8 mouse cellular contexts compared by ENCODE assay signal in the genomic region with DNA sequence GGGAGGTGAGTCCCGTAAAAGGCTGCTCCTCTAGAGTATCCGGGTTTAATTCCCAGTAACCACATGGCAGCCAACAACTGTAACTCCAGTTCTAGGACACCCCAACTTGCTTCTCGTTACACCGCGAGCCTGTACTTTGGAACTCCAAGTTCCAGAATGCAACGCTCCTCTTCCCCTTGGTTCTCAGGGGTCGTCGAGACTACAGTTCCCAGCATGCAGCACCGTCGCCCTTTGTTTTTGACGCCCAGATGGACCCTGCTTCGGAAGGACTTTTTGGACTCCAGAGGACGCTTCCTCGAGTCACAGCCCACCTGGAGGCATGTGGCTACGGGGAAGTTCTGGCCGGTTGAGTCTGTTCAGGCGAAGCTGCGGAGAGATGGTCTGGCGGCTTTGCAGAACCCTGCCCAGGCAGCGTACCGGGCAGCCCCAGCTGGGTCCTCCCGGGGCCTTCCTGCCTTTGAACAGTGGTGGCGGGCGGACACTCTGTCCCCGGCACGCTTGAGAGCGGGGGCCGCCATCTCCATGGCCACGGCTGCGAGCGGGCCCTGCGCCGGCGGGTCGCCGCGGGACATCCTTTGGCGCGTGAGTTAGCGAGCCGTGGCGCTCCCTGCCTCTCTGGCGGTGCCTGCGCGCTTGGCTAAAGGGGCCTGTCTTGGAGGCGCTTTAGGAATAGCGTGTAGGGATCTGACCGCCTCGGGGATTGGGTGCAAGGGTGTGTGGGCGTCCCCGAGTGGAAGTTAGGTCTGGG. TPM values are rescaled to one million over a fixed set of nuclear protein-coding genes. Genes with fewer than 3 reads are reported as not detected.
A peak's percentile ranks its signal among the peaks of the same experiment; 100 is the strongest.
DNase-seq lines count a peak whose midpoint lies in the region; ATAC-seq and TF ChIP-seq lines count a peak whose summit lies in the region.

A gene (plus strand): TSS at position 218 of the 748 bp plus-strand sequence.

- intact Hi-C loops in heart, postnatal 14 days (cut with DNase I): no loop called here

- H3K4me1 ChIP-seq in ES-Bruce4 (ENCODE audit: control insufficient read depth, insufficient read depth, low read length): no peaks in the 10 kb centered on the region
- H3K4me1 ChIP-seq in forebrain, embryonic 14.5 days (ENCODE audit: control insufficient read depth, insufficient read depth, low read length): peaks cover 5% of the 10 kb centered on the region; the same call in 1 of the 2 replicates
- peaks cover 7% of the 10 kb centered on the region for H3K4me1 ChIP-seq in neural tube, embryonic 15.5 days

- peak within 1 kb of the TSS; percentile 65 for H3K4me3 ChIP-seq in ES-Bruce4 (ENCODE audit: low read depth, low read length)
- H3K4me3 ChIP-seq in forebrain, embryonic 14.5 days (ENCODE audit: low read depth, low read length): peak within 1 kb of the TSS; percentile 60
- H3K4me3 ChIP-seq in neural tube, embryonic 15.5 days (replicated peaks): peak within 1 kb of the TSS; percentile 86

- ATAC-seq in cerebellum, adult (ENCODE audit: insufficient number of reproducible peaks, low FRiP score, low TSS enrichment): peak; percentile 98
- ATAC-seq in forebrain, embryonic 14.5 days: peak; percentile 99
- peak; percentile 97 for ATAC-seq in neural tube, embryonic 15.5 days (ENCODE audit: low FRiP score)

- H3K4me2 ChIP-seq in forebrain, embryonic 14.5 days (ENCODE audit: low read length): peak within 1 kb of the TSS; percentile 78
- H3K4me2 ChIP-seq in neural tube, embryonic 15.5 days: peak within 1 kb of the TSS; percentile 77

- no peak for TF ChIP-seq CTCF in ES-Bruce4 (IDR thresholded peaks at IDR 0.05; ENCODE audit: low read depth, low read length)

- H3K9ac ChIP-seq in ES-Bruce4 (ENCODE audit: low read depth, poor library complexity, severe bottlenecking): peak within 1 kb of the TSS; percentile 56
- H3K9ac ChIP-seq in forebrain, embryonic 14.5 days (ENCODE audit: low read length): peak within 1 kb of the TSS; percentile 77
- H3K9ac ChIP-seq in neural tube, embryonic 15.5 days (replicated peaks): peak within 1 kb of the TSS; percentile 77

- TF ChIP-seq EP300 in ES-Bruce4 (IDR thresholded peaks at IDR 0.05; ENCODE audit: insufficient read depth, low read depth, low read length): no peak

- peak; percentile 96 for DNase-seq in forebrain, embryonic 14.5 days (ENCODE audit: low spot score)
- DNase-seq in heart, postnatal 14 days: peak; percentile 83 to 86
- peak; percentile 87 for DNase-seq in layer of hippocampus, adult 11-12 months (ENCODE audit: low spot score)
- peak; percentile 84 to 88 for DNase-seq in lung, adult 18-20 months
- peak; percentile 87 for DNase-seq in testis, postnatal 14 days (ENCODE audit: low spot score)

- H3K36me3 ChIP-seq in ES-Bruce4 (ENCODE audit: control insufficient read depth, insufficient read depth, low read length, poor library complexity, severe bottlenecking): peaks cover 23% of the 10 kb centered on the region
- peaks cover 22% of the 10 kb centered on the region for H3K36me3 ChIP-seq in forebrain, embryonic 14.5 days (ENCODE audit: control insufficient read depth, insufficient read depth, low read length)
- 0 out of 2 replicates have a peak, but pooled peaks cover 3% of the 10 kb centered on the region for H3K36me3 ChIP-seq in neural tube, embryonic 15.5 days

- H3K27me3 ChIP-seq in ES-Bruce4 (ENCODE audit: control insufficient read depth, insufficient read depth, low read length, poor library complexity, severe bottlenecking): no peaks in the 10 kb centered on the region
- no peaks in the 10 kb centered on the region for H3K27me3 ChIP-seq in forebrain, embryonic 14.5 days (replicated peaks; ENCODE audit: control insufficient read depth, insufficient read depth, low read length)
- no peaks in the 10 kb centered on the region for H3K27me3 ChIP-seq in neural tube, embryonic 15.5 days (replicated peaks)

- TF ChIP-seq POLR2A in ES-Bruce4 (IDR thresholded peaks at IDR 0.05; ENCODE audit: insufficient read depth, low read length): no peak

- peak within 1 kb of the TSS; percentile 53 for H3K27ac ChIP-seq in ES-Bruce4 (ENCODE audit: insufficient read depth, low read length)
- peak within 1 kb of the TSS; percentile 90 for H3K27ac ChIP-seq in forebrain, embryonic 14.5 days (ENCODE audit: low read depth, low read length)
- peak within 1 kb of the TSS; percentile 94 for H3K27ac ChIP-seq in neural tube, embryonic 15.5 days (replicated peaks)

- H3K9me3 ChIP-seq in ES-Bruce4 (replicated peaks; ENCODE audit: control insufficient read depth, insufficient read depth, low read length, poor library complexity, severe bottlenecking): no peaks in the 10 kb centered on the region
- no peaks in the 10 kb centered on the region for H3K9me3 ChIP-seq in forebrain, embryonic 14.5 days (replicated peaks; ENCODE audit: control insufficient read depth, low read length)
- H3K9me3 ChIP-seq in neural tube, embryonic 15.5 days (replicated peaks): no peaks in the 10 kb centered on the region

- WGBS in forebrain, embryonic 14.5 days: under 1% methylated on average over 51 of the region's 51 CpGs
- under 1% methylated on average over 51 of the region's 51 CpGs for WGBS in neural tube, embryonic 15.5 days

RNA-seq across cellular contexts. Expression of the gene that starts here (rescaled TPM):
- polyA plus RNA-seq in ES-Bruce4 (2011; ENCODE audit: insufficient read depth, insufficient read length, low read depth, missing spikeins): 77.2 and 87.4 TPM in 2 replicates
- 23.9 and 25.0 TPM in 2 replicates for polyA plus RNA-seq in forebrain, embryonic 14.5 days (2014; fragmentation: Nextera tagmentation; extraction: Ambion mirVana)
- 10 to 100 TPM; 11.5 to 12.8 TPM for total RNA-seq in heart, postnatal 14 days (2021)
- polyA plus RNA-seq in neural tube, embryonic 15.5 days (2015; fragmentation: Nextera tagmentation; extraction: Ambion mirVana): 17.1 and 20.5 TPM in 2 replicates

Comparison
In these comparisons a context has a peak if more than half of its experiments do, and no peak if none do; other contexts are left out.
1. Peak in every context shown above with its lines: DNase-seq, ATAC-seq, H3K4me3 ChIP-seq and H3K27ac ChIP-seq.